Mouse (Mus musculus) liver, adult (tissue): ENCODE data around the gene Scube1.

ENCODE experiments used
- GATA4 ChIP-seq: IDR thresholded peaks from 2 replicates; pipeline ENCODE4 v1.6.1; 2014; ENCODE audit warnings: mild to moderate bottlenecking, low read length; ENCODE audit not compliant: insufficient replicate concordance

Gene Scube1

GRCm38 (mm10) chr15:83724886-83725269 lies at the start of gene Scube1:
TSS of gene Scube1 (minus strand) at chr15:83725021.
- TF ChIP-seq GATA4 = no peak

GRCm38 (mm10) chr15:83772953-83773352 lies 48.1 kb upstream of the Scube1 start:
- no peak for TF ChIP-seq GATA4

GRCm38 (mm10) chr15:83772460-83772859 lies 47.6 kb upstream of the Scube1 start:
- TF ChIP-seq GATA4 = no peak

- no peak for TF ChIP-seq GATA4
Measured at GRCm38 (mm10) chr15:83771346-83772053, 46.7 kb upstream of the Scube1 start.

- TF ChIP-seq GATA4 = no peak
Measured at GRCm38 (mm10) chr15:83765388-83766029, 40.7 kb upstream of the Scube1 start.

- no peak for TF ChIP-seq GATA4
Measured at GRCm38 (mm10) chr15:83761512-83761911, 36.7 kb upstream of the Scube1 start.

GRCm38 (mm10) chr15:83760683-83761082 lies 35.9 kb upstream of the Scube1 start:
- no peak for TF ChIP-seq GATA4

- no peak for TF ChIP-seq GATA4
Measured at GRCm38 (mm10) chr15:83758958-83759357, 34.1 kb upstream of the Scube1 start.

GRCm38 (mm10) chr15:83756742-83757141 lies 31.9 kb upstream of the Scube1 start:
- TF ChIP-seq GATA4 = no peak

- no peak for TF ChIP-seq GATA4
Measured at GRCm38 (mm10) chr15:83749436-83749835, 24.6 kb upstream of the Scube1 start.

GRCm38 (mm10) chr15:83748986-83749385 lies 24.2 kb upstream of the Scube1 start:
- no peak for TF ChIP-seq GATA4

GRCm38 (mm10) chr15:83746311-83746710 lies 21.5 kb upstream of the Scube1 start:
- TF ChIP-seq GATA4 = no peak

GRCm38 (mm10) chr15:83742018-83742417 lies 17.2 kb upstream of the Scube1 start:
- TF ChIP-seq GATA4 = no peak

- no peak for TF ChIP-seq GATA4
Measured at GRCm38 (mm10) chr15:83740676-83741422, 16.0 kb upstream of the Scube1 start.

- TF ChIP-seq GATA4 = no peak
Measured at GRCm38 (mm10) chr15:83727626-83728025, 2.8 kb upstream of the Scube1 start.

GRCm38 (mm10) chr15:83726741-83727140 lies 1.9 kb upstream of the Scube1 start:
- no peak for TF ChIP-seq GATA4
